Mouse (Mus musculus) urinary bladder, postnatal 14 days (tissue): ENCODE results near the gene Thumpd1.

ENCODE experiments used
- DNase-seq: peaks from one replicate; pipeline ENCODE4 v3.0.0; 2021; ENCODE audit warnings: low spot score

Gene Thumpd1

DNA sequence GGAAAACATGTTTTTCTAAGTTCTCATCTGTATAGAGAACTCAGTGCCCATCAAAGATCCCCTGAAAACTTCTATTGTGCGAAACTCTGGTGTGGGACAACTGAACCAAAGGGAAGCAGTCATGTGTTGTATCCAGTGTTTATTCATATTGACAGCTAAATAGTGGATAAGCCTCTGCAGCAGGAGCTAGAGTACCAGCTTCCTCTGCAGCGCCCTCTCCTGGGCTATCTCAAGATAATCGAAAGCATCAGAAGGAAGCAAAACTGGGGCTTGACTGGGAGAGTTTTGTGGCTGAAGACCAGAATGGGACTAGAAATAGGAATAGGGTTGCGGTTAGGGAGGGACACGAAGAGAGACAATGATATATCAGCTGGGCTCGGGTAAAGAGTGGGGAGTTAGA is 49.7 kb downstream of the Thumpd1 start:
- no peak for DNase-seq

DNA sequence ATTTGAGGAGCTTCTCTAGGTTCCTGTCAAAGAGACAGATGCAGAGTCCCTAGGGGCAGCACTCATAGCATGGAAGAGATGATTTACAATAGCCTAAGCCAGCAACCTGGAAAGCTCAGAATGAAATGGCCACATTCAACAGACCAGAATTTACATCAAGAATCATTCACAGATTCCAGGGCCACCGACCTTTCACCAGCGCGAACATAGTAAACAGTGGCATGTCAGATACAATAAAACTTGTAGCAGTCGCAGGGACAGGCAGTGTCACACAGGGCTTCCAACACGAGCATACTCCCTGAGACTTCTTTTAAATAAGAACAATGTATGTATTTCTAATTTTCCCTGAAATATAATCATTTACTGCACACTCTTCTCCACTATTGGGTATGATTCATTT is 50.2 kb downstream of the Thumpd1 start:
- DNase-seq, result no peak

DNA sequence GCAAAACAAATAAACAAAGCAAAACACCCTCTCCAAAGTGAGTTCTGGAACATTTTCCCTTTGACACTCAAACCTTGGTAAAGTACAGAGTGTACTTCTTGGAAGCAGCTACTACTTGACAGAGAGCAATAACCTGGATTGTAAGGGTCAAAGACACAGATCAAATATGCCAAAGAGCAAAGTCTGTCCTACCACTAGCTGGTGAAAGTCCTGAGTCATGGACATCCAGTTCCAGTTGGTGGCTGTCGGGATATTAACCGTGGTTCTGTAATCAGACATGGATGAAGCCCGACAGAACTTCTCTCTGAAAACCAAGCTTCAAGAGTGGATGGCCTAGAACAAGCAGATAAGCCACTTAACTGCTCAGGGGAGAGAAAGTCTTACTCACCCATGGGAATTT is 52.7 kb downstream of the Thumpd1 start:
- no peak for DNase-seq
